Mouse (Mus musculus): ENCODE measurements around the gene Psmd9. TPM values are rescaled to one million over a fixed set of nuclear protein-coding genes. Genes with fewer than 3 reads are reported as not detected.

The Psmd9 gene
- total RNA-seq, 1 experiment: 27.0 TPM

DNA sequence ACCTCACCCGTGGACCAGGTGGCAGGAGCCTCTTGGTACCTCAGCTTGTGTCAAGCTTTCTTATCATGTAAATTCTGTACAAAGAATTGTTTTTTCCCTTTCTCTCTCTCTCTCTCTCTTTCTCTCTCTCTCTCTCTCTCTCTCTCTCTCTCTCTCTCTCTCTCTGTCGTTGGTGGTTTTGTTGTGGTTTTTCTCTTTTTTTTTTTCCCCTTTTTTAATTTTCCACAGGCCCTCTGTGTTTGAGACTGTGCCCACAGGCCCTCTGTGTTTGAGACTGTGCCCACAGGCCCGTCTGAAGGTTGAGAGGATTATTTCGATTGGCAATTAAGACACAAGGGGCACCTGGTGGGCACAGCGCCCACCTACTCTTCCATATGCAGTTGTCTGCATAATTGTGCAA is 1.6 kb upstream of the Psmd9 start:
- Histone ChIP-seq H3K9ac (ENCODE audit: insufficient read depth, low read depth, low read length, poor library complexity, severe bottlenecking) (no peak overlapping the region), H3K4me1 (ENCODE audit: control insufficient read depth in 2 of 2, insufficient read depth in 2 of 2, low read length in 2 of 2, poor library complexity in 1 of 2) (peaks cover 9 to 37% of the 10 kb centered on the region in 2 experiments; a peak in 3 of 4 replicates), H3K27ac (ENCODE audit: insufficient read depth, low read depth, low read length, poor library complexity, severe bottlenecking) (no peak overlapping the region), H3K4me3 (ENCODE audit: insufficient read depth in 1 of 2, low read depth in 1 of 2, low read length in 2 of 2, poor library complexity in 1 of 2, severe bottlenecking in 1 of 2) (no peak overlapping the region), H3K9me3 (ENCODE audit: control insufficient read depth, insufficient read depth, low read depth, low read length) (no peaks in the 10 kb centered on the region), H3K36me3 (ENCODE audit: control insufficient read depth, insufficient read depth, low read length, poor library complexity, severe bottlenecking) (peaks cover 30% of the 10 kb centered on the region)
- TF ChIP-seq HCFC1 (IDR thresholded peaks at IDR 0.05; ENCODE audit: borderline replicate concordance, insufficient read depth, low read length) (no peak), ZC3H11A (IDR thresholded peaks at IDR 0.05; ENCODE audit: borderline replicate concordance, low read depth, low read length) (no peak), MAFK (IDR thresholded peaks at IDR 0.05; ENCODE audit: insufficient read depth, low read depth, low read length) (no peak), ZNF384 (IDR thresholded peaks at IDR 0.05; ENCODE audit: low read depth, low read length) (no peak), CHD2 (IDR thresholded peaks at IDR 0.05; ENCODE audit: low read depth, low read length) (no peak)
- in situ Hi-C loops (cut with MboI; ENCODE audit: low sequenced_read_pairs in 2 of 2, unreplicated experiment in 2 of 2): loop anchor here in 1 of 2 experiments (5.0 kb wide), 1 partner anchor 35 kb away; the partner anchor contains the start of gene Rhof
- DNase-seq (ENCODE audit: low read depth, low spot score): no peak

DNA sequence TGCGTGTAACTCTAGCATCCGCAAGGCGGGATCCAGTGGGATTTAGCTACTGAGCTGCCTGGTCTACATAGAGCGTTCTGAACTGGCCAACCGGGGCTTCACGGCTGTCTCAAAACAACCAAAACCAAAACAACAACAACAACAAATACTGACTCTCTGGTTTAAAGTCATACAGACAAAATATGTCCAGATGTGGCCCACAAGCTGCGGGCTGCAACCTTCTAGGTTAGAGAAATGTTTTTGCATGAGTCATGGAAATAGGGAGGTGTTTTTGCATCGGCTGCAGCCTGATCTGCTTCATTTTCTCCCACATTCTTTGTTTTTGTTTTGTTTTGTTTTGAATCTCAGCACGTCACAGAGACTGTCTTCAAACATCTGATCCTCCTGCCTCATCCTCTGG is 1.2 kb downstream of the Psmd9 start:
- H3K4me3 ChIP-seq (ENCODE audit: insufficient read depth in 1 of 2, low read depth in 1 of 2, low read length in 2 of 2, poor library complexity in 1 of 2, severe bottlenecking in 1 of 2): no peak overlapping the region
- peaks cover 13% of the 10 kb centered on the region for H3K36me3 ChIP-seq (ENCODE audit: control insufficient read depth, insufficient read depth, low read length, poor library complexity, severe bottlenecking)
- DNase-seq (ENCODE audit: low read depth, low spot score): no peak
- H3K9ac ChIP-seq (ENCODE audit: insufficient read depth, low read depth, low read length, poor library complexity, severe bottlenecking): no peak overlapping the region
- TF ChIP-seq HCFC1 (IDR thresholded peaks at IDR 0.05; ENCODE audit: borderline replicate concordance, insufficient read depth, low read length) (no peak), ZNF384 (IDR thresholded peaks at IDR 0.05; ENCODE audit: low read depth, low read length) (no peak), MAFK (IDR thresholded peaks at IDR 0.05; ENCODE audit: insufficient read depth, low read depth, low read length) (no peak), CHD2 (IDR thresholded peaks at IDR 0.05; ENCODE audit: low read depth, low read length) (no peak), ZC3H11A (IDR thresholded peaks at IDR 0.05; ENCODE audit: borderline replicate concordance, low read depth, low read length) (no peak)
- in situ Hi-C loops (cut with MboI; ENCODE audit: low sequenced_read_pairs in 2 of 2, unreplicated experiment in 2 of 2): loop anchor here in 1 of 2 experiments (10.0 kb wide), 1 partner anchor 106 kb away; the partner anchor contains the start of gene Tmem120b
- no peaks in the 10 kb centered on the region for H3K9me3 ChIP-seq (ENCODE audit: control insufficient read depth, insufficient read depth, low read depth, low read length)
- H3K27ac ChIP-seq (ENCODE audit: insufficient read depth, low read depth, low read length, poor library complexity, severe bottlenecking): no peak overlapping the region
- H3K4me1 ChIP-seq (ENCODE audit: control insufficient read depth in 2 of 2, insufficient read depth in 2 of 2, low read length in 2 of 2, poor library complexity in 1 of 2): peaks cover 9 to 32% of the 10 kb centered on the region in 2 experiments; a peak in 3 of 4 replicates

DNA sequence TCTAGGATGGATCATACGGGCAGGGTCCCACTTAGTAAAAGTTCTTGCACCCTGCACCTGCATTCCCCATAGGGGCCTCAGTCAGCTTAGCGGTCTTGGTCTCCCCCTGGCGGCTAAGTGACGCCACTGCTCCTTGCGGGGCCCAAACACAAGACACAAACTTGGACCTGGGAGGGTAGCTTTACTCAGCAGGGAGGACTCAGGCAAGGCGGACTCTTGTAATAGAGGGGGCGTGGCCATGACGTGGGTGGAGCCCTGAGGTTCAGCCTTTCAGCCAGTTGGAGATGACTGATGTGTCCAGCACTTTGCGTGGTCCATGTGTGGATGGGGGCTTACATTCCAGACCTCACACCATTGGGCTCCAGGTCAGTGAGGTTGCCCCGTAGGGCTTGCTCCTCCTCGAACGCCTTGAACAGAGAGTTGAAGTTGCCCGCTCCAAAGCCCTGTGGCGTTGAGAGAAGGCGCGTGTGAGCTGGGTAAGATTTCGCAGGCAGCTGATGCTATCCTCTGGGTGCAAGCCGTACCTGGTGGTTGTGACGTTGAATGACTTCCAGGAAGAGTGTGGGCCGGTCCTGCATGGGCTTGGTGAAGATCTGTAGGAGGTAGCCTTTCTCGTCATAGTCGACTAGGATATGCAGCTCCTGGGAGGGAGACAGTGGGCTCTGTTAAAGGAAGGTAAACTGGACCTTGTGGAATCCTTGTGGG is 2.6 kb downstream of the Psmd9 start:
- Histone ChIP-seq H3K36me3 (ENCODE audit: control insufficient read depth, insufficient read depth, low read length, poor library complexity, severe bottlenecking) (peaks cover 2% of the 10 kb centered on the region; the same call in 1 of the 2 replicates), H3K9me3 (ENCODE audit: control insufficient read depth, insufficient read depth, low read depth, low read length) (no peaks in the 10 kb centered on the region), H3K27ac (ENCODE audit: insufficient read depth, low read depth, low read length, poor library complexity, severe bottlenecking) (no peak overlapping the region), H3K4me3 (ENCODE audit: insufficient read depth in 1 of 2, low read depth in 1 of 2, low read length in 2 of 2, poor library complexity in 1 of 2, severe bottlenecking in 1 of 2) (peak overlapping the region in 1 of 2 experiments; percentile 27; a peak in 2 of 4 replicates), H3K4me1 (ENCODE audit: control insufficient read depth in 2 of 2, insufficient read depth in 2 of 2, low read length in 2 of 2, poor library complexity in 1 of 2) (peaks cover 4 to 20% of the 10 kb centered on the region in 2 experiments; a peak in 3 of 4 replicates), H3K9ac (ENCODE audit: insufficient read depth, low read depth, low read length, poor library complexity, severe bottlenecking) (no peak overlapping the region)
- peak; percentile 89 for DNase-seq (ENCODE audit: low read depth, low spot score)
- TF ChIP-seq ZC3H11A (IDR thresholded peaks at IDR 0.05; ENCODE audit: borderline replicate concordance, low read depth, low read length): peak; percentile 97
- no peak for TF ChIP-seq CHD2 (IDR thresholded peaks at IDR 0.05; ENCODE audit: low read depth, low read length)
- no peak for TF ChIP-seq HCFC1 (IDR thresholded peaks at IDR 0.05; ENCODE audit: borderline replicate concordance, insufficient read depth, low read length)
- 0 out of 2 replicates have a peak, but pooled peaks have one; percentile 13 for TF ChIP-seq MAFK (IDR thresholded peaks at IDR 0.05; ENCODE audit: insufficient read depth, low read depth, low read length)
- TF ChIP-seq ZNF384 (IDR thresholded peaks at IDR 0.05; ENCODE audit: low read depth, low read length): peak; percentile 36; the same call in 1 of the 2 replicates
- in situ Hi-C loops (cut with MboI; ENCODE audit: low sequenced_read_pairs in 2 of 2, unreplicated experiment in 2 of 2): loop anchor here in 1 of 2 experiments (10.0 kb wide), 1 partner anchor 107 kb away; the partner anchor contains the start of gene Tmem120b

DNA sequence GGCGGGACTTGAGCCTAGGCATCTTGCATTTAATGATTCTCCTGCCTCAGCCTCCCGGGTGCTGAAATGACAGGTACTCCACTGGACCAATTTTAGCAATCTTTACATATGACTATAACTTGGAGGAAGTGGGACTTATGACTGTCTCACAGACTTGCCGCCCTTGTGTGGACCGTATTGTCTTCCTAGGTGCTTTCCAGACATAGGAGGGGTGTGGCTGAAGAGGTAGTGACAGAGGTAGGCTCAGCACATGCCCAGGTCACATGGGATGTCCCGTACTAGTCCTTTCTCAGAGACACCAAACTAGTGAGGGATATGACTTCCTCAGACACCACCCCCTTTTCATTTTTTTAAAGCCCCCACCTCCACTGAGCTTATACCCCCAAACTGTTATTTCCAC is 9.6 kb downstream of the Psmd9 start:
- H3K4me3 ChIP-seq (ENCODE audit: insufficient read depth in 1 of 2, low read depth in 1 of 2, low read length in 2 of 2, poor library complexity in 1 of 2, severe bottlenecking in 1 of 2): no peak overlapping the region
- no peaks in the 10 kb centered on the region for H3K9me3 ChIP-seq (ENCODE audit: control insufficient read depth, insufficient read depth, low read depth, low read length)
- no peak for DNase-seq (ENCODE audit: low read depth, low spot score)
- no peaks in the 10 kb centered on the region; a peak in 1 of 4 replicates for H3K4me1 ChIP-seq (ENCODE audit: control insufficient read depth in 2 of 2, insufficient read depth in 2 of 2, low read length in 2 of 2, poor library complexity in 1 of 2)
- no peaks in the 10 kb centered on the region for H3K36me3 ChIP-seq (ENCODE audit: control insufficient read depth, insufficient read depth, low read length, poor library complexity, severe bottlenecking)
- no peak overlapping the region for H3K27ac ChIP-seq (ENCODE audit: insufficient read depth, low read depth, low read length, poor library complexity, severe bottlenecking)
- in situ Hi-C loops (cut with MboI; ENCODE audit: low sequenced_read_pairs in 2 of 2, unreplicated experiment in 2 of 2): loop anchor here in 1 of 2 experiments (10.0 kb wide), 1 partner anchor 114 kb away; the partner anchor contains the start of gene Tmem120b
- TF ChIP-seq CHD2 (IDR thresholded peaks at IDR 0.05; ENCODE audit: low read depth, low read length): no peak
- no peak for TF ChIP-seq ZC3H11A (IDR thresholded peaks at IDR 0.05; ENCODE audit: borderline replicate concordance, low read depth, low read length)
- TF ChIP-seq ZNF384 (IDR thresholded peaks at IDR 0.05; ENCODE audit: low read depth, low read length): no peak
- TF ChIP-seq HCFC1 (IDR thresholded peaks at IDR 0.05; ENCODE audit: borderline replicate concordance, insufficient read depth, low read length): no peak
- no peak for TF ChIP-seq MAFK (IDR thresholded peaks at IDR 0.05; ENCODE audit: insufficient read depth, low read depth, low read length)
- H3K9ac ChIP-seq (ENCODE audit: insufficient read depth, low read depth, low read length, poor library complexity, severe bottlenecking): no peak overlapping the region
